Mouse (Mus musculus) midbrain, embryonic 14.5 days (tissue): ENCODE measurements at regions not wholly inside any gene's neighbourhood (a gene's known extent, or its start where the extent isn't known, plus 50 kb on each side); places are given as distances from the start of the nearest gene placed in this dataset.

Source experiments
- ATAC-seq: fragments of 200-750 bp; cut with Nextera tagmentation; 2 replicates; pipeline ENCODE4 v1.8.0; 2017; ENCODE audit warnings: moderate number of reproducible peaks, moderate library complexity; ENCODE audit not compliant: low FRiP score, low TSS enrichment
- DNase-seq: peaks from one replicate; pipeline ENCODE4 v3.0.0-alpha.2; 2015
- H3K27ac ChIP-seq: fragments of 300-500 bp; sonication (generic); replicated peaks from 2 replicates; pipeline ENCODE4 v1.5.1; 2014; ENCODE audit warnings: mild to moderate bottlenecking, low read depth, low read length, moderate library complexity
- H3K27me3 ChIP-seq: fragments of 300-500 bp; sonication (generic); 2 replicates; pipeline ENCODE4 v1.6.1; 2014; ENCODE audit warnings: low read length, control low read depth, mixed read lengths; ENCODE audit not compliant: control insufficient read depth, insufficient read depth
- H3K36me3 ChIP-seq: fragments of 300-500 bp; sonication (generic); 2 replicates; pipeline ENCODE4 v1.6.1; 2014; ENCODE audit warnings: low read length, control low read depth; ENCODE audit not compliant: control insufficient read depth, insufficient read depth
- H3K4me1 ChIP-seq: fragments of 300-500 bp; sonication (generic); 2 replicates; pipeline ENCODE4 v1.6.1; 2014; ENCODE audit warnings: mild to moderate bottlenecking, antibody characterized with exemption, low read length, control low read depth; ENCODE audit not compliant: control insufficient read depth, insufficient read depth
- H3K4me2 ChIP-seq: fragments of 300-500 bp; sonication (generic); 2 replicates; pipeline ENCODE4 v1.6.1; 2014; ENCODE audit warnings: mild to moderate bottlenecking, low read length, moderate library complexity
- H3K4me3 ChIP-seq: fragments of 300-500 bp; sonication (generic); replicated peaks from 2 replicates; pipeline ENCODE4 v1.5.1; 2014; ENCODE audit warnings: low read depth, low read length
- H3K9ac ChIP-seq: fragments of 300-500 bp; sonication (generic); replicated peaks from 2 replicates; pipeline ENCODE4 v1.6.1; 2014; ENCODE audit warnings: mild to moderate bottlenecking, low read length, moderate library complexity
- H3K9me3 ChIP-seq: fragments of 300-500 bp; sonication (generic); 2 replicates; pipeline ENCODE4 v1.6.1; 2016; ENCODE audit warnings: low read length, control low read depth, mixed read lengths; ENCODE audit not compliant: control insufficient read depth
- WGBS: fragments of 180-500 bp; shearing (Covaris S2); extraction: QIAGEN DNeasy Blood & Tissue Kit; methylation state at CpG from one replicate; pipeline ENCODE4 v1.1.7; 2014; 5-methylcytosine and 5-hydroxymethylcytosine counted together

DNA sequence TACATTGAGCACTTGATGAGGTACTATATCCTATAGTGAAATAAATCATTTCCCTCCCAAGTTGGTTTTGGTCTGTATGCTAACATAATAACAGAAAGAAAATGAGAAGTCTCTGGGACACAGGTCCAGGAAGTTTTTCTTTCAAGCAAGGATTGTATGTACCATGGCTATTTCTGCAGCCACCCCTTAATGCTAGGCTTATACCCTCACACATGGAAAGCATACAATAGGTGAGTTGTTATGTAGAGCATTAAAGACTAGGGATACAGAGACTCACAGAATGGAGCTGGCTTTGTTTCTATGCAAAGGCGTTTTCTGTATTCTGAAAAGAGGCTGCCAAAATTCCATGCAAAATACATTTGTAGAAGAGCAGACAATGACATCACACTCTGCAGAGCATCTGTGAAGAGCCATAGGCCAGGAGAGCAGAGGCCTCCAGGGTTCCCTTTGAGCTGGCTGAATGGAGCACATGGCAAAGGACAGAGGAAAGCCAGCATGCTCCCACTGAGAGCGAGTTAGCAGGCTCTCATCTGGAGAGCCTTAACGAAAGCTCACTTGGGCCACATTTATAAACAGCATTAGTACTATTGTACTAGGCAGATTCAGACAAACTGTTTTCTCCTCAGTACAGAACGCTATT lies 262.0 kb upstream of the Sgcd start:
- no peak overlapping the region for H3K27ac ChIP-seq
- no peak overlapping the region for H3K9ac ChIP-seq
- DNase-seq = peak; percentile 26
- no peaks in the 10 kb centered on the region for H3K4me1 ChIP-seq
- H3K4me3 ChIP-seq = no peak overlapping the region
- H3K9me3 ChIP-seq = no peaks in the 10 kb centered on the region
- no peak overlapping the region for H3K4me2 ChIP-seq
- H3K27me3 ChIP-seq = no peaks in the 10 kb centered on the region
- no peak for ATAC-seq
- 39% methylated on average over 4 of the region's 4 CpGs for WGBS
- no peaks in the 10 kb centered on the region for H3K36me3 ChIP-seq

GRCm38 (mm10) chr11:48249315-48249714 lies 260.5 kb upstream of the Sgcd start:
- Histone ChIP-seq H3K4me1 (no peaks in the 10 kb centered on the region), H3K4me2 (no peak overlapping the region), H3K36me3 (no peaks in the 10 kb centered on the region), H3K27ac (no peak overlapping the region), H3K9me3 (no peaks in the 10 kb centered on the region), H3K27me3 (no peaks in the 10 kb centered on the region), H3K4me3 (no peak overlapping the region), H3K9ac (no peak overlapping the region)
- WGBS = 74% methylated on average over 1 of the region's 1 CpGs
- DNase-seq (no peak), ATAC-seq (no peak)

DNA sequence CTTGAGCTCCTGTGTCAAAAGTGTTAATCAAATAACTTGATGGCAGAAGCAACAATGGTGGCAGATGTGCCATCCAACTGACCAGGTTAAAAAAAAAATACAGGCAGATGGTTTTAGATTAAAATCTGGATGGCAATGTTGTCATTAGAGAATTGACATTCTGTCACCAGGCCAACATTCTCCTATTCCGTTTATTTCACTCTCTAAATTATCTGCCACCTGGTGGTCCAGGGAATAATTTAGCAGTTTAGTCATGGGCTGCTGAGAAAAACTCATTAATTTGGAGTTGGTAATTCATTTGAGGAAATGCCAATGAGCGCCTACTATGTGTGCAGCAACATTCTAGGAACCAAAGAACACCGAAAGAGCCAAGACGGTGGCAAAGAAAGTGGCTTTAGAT lies 232.4 kb upstream of the Sgcd start:
- no peak overlapping the region for H3K4me3 ChIP-seq

GRCm38 (mm10) chr11:48219157-48219556 lies 230.4 kb upstream of the Sgcd start:
- Histone ChIP-seq H3K27me3 (no peaks in the 10 kb centered on the region), H3K4me1 (no peaks in the 10 kb centered on the region), H3K9me3 (no peaks in the 10 kb centered on the region), H3K4me3 (no peak overlapping the region), H3K9ac (no peak overlapping the region), H3K36me3 (no peaks in the 10 kb centered on the region), H3K4me2 (no peak overlapping the region), H3K27ac (no peak overlapping the region)
- ATAC-seq (no peak), DNase-seq (no peak)
- WGBS = 72% methylated on average over 1 of the region's 1 CpGs

More for the DNA sequence above, 232.4 kb upstream of the Sgcd start:
- Histone ChIP-seq H3K4me1 (no peaks in the 10 kb centered on the region), H3K9me3 (no peaks in the 10 kb centered on the region), H3K36me3 (no peaks in the 10 kb centered on the region), H3K9ac (no peak overlapping the region), H3K4me2 (no peak overlapping the region), H3K27me3 (no peaks in the 10 kb centered on the region), H3K27ac (no peak overlapping the region)
- DNase-seq = peak; percentile 29
- no peak for ATAC-seq
- WGBS = 72% methylated on average over 4 of the region's 4 CpGs

GRCm38 (mm10) chr11:48216762-48217161 lies 228.0 kb upstream of the Sgcd start:
- no peaks in the 10 kb centered on the region for H3K9me3 ChIP-seq
- 73% methylated on average over 2 of the region's 2 CpGs for WGBS
- no peak for ATAC-seq

GRCm38 (mm10) chr11:48186604-48187003 lies 197.8 kb upstream of the Sgcd start:
- H3K36me3 ChIP-seq = no peaks in the 10 kb centered on the region
- H3K4me1 ChIP-seq = no peaks in the 10 kb centered on the region
- no peaks in the 10 kb centered on the region for H3K9me3 ChIP-seq
- H3K4me2 ChIP-seq = no peak overlapping the region
- H3K4me3 ChIP-seq = no peak overlapping the region
- WGBS = 73% methylated on average over 4 of the region's 4 CpGs
- H3K27me3 ChIP-seq = no peaks in the 10 kb centered on the region
- ATAC-seq (no peak), DNase-seq (peak; percentile 3)
- H3K27ac ChIP-seq = no peak overlapping the region
- no peak overlapping the region for H3K9ac ChIP-seq

More at GRCm38 (mm10) chr11:48216762-48217161, 228.0 kb upstream of the Sgcd start:
- H3K4me3 ChIP-seq = no peak overlapping the region
- no peaks in the 10 kb centered on the region for H3K36me3 ChIP-seq
- no peak for DNase-seq
- H3K4me2 ChIP-seq = no peak overlapping the region
- no peak overlapping the region for H3K9ac ChIP-seq
- H3K27ac ChIP-seq = no peak overlapping the region
- H3K27me3 ChIP-seq = no peaks in the 10 kb centered on the region
- no peaks in the 10 kb centered on the region for H3K4me1 ChIP-seq

DNA sequence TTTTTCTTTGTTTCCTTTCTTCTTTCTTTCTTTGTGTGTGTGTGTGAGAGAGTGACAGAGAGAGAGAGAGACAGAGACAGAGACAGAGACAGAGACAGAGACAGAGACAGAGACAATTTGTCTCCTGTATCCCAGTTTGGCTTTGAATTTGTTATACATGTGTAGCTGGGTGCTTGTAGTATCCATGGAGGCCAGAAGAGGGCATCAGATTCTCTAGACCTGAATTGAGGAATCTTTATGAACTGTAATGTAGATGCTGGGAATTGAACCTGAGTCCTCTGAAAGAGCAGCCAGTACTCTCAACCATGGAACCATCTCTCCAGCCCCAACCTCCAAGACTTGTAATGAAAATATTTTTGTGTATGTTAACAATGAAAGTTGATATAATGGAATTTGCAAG lies 190.2 kb upstream of the Sgcd start:
- Histone ChIP-seq H3K4me1 (no peaks in the 10 kb centered on the region), H3K9me3 (no peaks in the 10 kb centered on the region), H3K36me3 (no peaks in the 10 kb centered on the region), H3K9ac (no peak overlapping the region), H3K4me3 (no peak overlapping the region), H3K27ac (no peak overlapping the region), H3K27me3 (no peaks in the 10 kb centered on the region), H3K4me2 (no peak overlapping the region)
- peak; percentile 31 for DNase-seq
- no peak for ATAC-seq

GRCm38 (mm10) chr11:48178174-48178573 lies 189.4 kb upstream of the Sgcd start:
- Histone ChIP-seq H3K36me3 (no peaks in the 10 kb centered on the region), H3K4me2 (no peak overlapping the region), H3K9ac (no peak overlapping the region), H3K4me1 (no peaks in the 10 kb centered on the region), H3K4me3 (no peak overlapping the region), H3K9me3 (no peaks in the 10 kb centered on the region), H3K27ac (no peak overlapping the region), H3K27me3 (no peaks in the 10 kb centered on the region)
- no peak for DNase-seq
- no peak for ATAC-seq
- WGBS = 43% methylated on average over 3 of the region's 3 CpGs

DNA sequence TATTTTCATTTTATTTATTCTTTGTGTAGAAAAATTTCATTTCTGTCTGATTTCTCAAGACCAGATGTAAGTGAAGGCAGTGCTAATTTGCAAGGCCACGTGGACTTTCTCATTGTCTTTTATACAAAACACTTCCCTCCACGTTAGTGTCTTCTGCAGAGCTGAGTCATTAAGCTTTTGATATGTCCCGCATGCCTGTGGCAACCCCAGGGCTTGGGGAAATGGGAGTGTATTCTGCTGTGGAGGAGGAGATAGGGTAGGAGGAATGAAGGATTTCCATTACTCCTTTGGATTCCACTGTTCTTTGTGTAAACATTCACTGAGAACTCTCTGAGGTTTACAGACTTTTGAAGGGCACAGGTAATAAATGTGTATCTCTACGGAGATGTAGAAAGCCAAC lies 187.7 kb upstream of the Sgcd start:
- H3K4me3 ChIP-seq = no peak overlapping the region
- no peaks in the 10 kb centered on the region for H3K27me3 ChIP-seq
- no peaks in the 10 kb centered on the region for H3K4me1 ChIP-seq
- H3K4me2 ChIP-seq = no peak overlapping the region
- H3K9ac ChIP-seq = no peak overlapping the region
- DNase-seq = no peak
- H3K27ac ChIP-seq = no peak overlapping the region
- H3K36me3 ChIP-seq = no peaks in the 10 kb centered on the region
- WGBS = 76% methylated on average over 4 of the region's 4 CpGs
- H3K9me3 ChIP-seq = no peaks in the 10 kb centered on the region
- no peak for ATAC-seq
